Mouse (Mus musculus): ENCODE data around the gene Enkur.
"Not testable (repeated sequence)": the region's sequence is repeated elsewhere in the genome, so short reads cannot be mapped to it uniquely, and the experiment has no call there.

The Enkur gene

DNA sequence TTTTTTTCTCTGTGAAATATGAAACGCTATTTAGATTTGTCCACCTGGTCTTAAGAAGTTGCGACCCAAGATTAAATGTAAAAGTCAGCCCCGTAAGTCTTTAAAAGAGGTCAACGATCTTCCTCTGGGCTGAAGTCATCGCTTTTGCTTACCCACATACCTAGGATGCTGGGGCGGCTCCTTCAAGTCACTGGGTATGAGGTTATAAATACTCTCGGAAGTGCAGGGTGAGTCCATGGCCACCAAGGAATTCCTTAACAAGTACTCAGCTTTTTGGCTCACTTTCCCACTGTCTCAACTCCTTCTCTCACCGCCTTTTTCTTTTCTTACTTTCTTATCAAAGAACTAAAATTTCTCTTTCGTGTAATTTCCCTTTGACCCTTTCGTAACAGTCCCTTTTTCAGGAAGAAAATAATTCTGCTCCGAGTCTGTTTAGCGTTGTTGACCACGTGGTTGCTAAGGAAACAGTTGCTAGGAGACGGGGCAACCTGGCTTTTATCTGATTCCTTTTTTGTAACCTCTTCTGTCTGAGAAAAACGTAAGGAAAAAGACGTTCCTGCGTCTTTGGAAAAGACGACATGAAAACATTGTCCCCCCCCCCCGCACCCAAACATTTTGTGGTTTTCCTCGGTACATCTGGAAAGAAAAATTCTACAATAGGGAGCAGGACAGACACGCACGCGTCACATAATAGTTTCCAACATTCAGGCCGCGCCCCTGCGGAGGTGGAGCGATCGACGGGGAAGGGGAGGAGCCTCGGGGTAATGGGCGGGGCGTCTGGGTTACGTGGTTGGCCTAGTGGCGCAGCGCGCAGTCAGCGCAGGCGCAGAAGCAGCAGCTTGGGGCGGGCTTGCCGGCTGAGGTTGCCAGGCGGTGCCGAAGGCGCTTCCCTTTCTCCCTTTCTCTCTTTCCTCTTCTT, at the start of gene Enkur, which contains the start of gene Thnsl1:
Gene Enkur (minus strand): TSS at position 454 of the 919 bp plus-strand sequence.
Gene Thnsl1 (plus strand): TSS at position 813 of the 919 bp plus-strand sequence.
- in situ Hi-C loops (cut with MboI, MseI) = loop anchor here (5.0 to 25.0 kb wide), 2 partner anchors 238 to 1582 kb away; partner anchors contain the start of gene Arhgap21

DNA sequence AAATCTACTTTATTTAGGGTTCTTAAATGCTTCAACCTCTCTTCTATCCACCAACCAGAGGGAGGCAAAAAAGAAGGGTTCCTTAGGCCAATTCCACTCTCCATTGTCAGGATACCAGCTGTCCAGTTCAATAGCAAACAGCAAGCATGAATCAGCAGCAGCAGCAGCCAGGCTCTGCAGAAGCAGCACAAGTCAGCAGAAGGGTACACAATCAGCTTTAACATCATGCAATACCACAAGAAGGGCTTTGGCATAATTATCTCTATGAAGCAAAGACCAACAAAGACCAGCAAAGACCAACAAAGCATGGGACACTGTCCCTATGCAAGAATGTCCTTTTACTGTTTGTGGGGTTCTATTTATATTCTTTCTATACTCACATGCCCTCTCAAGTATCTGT, 49.1 kb upstream of the Enkur start:
- in situ Hi-C loops (cut with MboI, MseI) = no loop called here

DNA sequence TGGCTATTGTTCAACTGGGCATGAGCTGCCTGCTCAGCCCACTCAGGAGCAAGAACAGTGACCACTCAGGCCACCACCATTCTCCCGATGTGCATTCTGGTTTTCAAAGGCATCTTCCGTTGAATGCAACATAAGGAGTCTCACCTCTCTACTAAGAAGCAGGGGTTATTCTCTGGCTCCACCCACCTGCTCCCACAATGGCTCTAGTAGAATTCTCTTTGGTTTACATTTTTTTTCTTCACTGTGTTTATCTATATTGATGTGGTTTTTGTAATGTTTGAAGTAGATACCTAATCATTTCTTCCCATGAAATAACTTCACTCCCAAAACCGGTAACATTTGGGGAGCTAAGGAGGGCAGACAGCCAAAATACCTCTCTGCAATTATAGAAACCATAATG, 48.5 kb upstream of the Enkur start:
- in situ Hi-C loops (cut with MboI, MseI) = no loop called here

DNA sequence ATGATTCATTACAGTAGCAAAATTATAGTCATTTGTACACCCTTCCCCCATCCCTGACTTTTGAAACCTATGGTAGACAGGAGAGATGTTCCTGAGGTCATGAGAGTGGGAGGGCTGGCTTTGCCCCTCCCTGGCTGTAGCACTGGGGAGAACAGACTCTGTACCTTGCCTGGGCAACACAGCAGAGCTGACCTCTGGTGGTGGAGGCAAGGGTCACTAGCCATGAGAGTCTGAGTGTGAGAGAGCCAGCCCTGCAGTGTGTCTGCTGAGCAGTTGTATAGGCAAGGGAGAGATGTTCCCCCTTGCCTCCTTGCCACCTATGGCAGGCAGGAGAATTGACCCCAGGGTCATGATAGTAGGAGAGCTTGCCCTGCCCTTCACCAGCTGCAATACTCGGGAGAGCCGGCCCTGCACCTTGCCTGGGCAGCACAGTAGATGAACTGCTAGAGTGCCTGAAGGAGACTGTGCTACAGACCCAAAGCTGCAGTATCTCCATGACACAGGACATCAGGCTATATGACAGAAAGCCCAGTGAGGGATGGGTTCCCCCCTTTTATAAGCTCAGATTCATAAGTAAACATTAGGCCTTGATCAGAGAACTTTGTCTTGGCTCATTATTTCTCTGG, 40.4 kb upstream of the Enkur start:
- in situ Hi-C loops (cut with MboI, MseI) = no loop called here

DNA sequence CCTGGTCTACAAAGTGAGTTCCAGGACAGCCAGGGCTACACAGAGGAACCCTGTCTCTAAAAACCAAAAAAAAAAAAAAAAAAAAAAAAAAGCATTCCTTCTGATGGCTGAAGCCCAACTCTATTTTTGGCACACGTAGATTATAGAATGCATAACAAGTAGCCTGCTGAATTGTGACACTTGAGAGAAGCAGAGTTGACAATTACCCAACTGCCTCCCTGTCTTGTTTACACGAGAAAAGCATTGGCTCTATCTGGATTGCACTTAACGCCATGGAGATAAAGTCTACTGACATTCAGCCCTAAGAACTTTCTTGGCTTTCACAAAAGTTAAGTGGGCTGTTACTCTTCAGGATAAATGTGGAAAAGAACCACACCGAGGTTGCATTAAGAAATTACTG, 39.8 kb upstream of the Enkur start:
- in situ Hi-C loops (cut with MboI, MseI) = no loop called here

DNA sequence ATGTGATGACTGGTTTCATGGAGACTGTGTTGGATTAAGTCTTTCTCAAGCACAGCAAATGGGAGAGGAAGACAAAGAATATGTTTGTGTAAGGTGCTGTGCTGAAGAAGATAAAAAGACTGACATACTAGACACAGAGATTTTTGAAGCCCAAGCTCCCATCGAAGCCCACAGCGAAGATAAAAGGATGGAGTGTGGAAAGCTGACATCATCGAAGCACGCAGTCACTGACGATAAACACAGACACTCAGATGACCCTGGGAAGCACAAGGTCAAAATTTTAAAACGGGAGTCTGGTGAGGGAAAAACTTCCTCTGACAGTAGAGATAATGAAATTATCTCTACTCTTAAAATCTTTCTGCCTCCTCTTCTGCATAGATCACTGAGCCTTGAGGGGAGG, 38.9 kb upstream of the Enkur start:
- in situ Hi-C loops (cut with MboI, MseI) = not testable (repeated sequence)

DNA sequence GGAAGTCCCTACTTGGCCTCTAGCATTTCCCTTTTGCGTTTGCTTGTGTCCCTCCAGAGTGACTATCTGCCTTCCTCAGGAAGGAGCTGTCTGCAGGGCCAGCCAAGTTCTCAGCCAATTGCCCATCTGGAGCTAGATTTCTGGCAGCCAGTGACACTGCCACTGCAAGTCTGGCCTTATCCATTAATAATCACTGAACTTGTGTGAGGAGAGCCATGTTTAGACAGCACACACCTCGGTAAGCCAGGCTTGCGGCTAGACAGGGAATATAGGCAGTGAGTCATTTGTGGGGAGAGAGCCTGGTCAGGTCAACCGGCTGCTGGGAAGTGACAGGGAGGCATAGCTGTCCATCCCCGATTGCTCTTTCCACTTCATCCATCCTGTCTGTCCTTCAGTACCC, 31.7 kb upstream of the Enkur start:
- in situ Hi-C loops (cut with MboI, MseI) = loop anchor here (5.0 kb wide), 1 partner anchor 55 kb away; no protein-coding TSS in a partner anchor

DNA sequence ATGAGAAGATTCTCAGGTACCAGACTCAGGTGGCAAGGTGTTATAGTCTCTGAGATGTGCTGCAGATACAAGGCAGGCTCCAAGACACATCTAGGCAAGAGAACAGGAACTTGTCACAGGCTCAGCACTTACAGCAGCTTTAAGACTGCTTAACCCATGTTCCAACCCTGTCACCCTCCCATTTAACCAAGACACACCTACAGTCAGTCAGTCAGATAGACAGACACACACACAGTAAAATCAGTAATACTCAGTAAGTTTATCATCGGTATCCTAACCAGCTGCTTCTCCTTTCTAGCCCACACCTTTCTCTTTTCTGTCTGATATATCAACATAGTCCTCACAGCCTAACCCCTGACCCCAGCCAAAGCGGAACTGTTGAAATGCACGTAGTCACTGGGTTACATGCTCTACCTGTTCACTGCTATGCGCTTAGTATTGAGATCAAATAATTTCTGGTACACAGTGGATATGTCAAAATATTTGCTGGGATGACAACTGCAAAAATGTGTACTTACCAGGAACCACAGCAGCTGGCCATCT, 30.8 kb upstream of the Enkur start:
- in situ Hi-C loops (cut with MboI, MseI) = loop anchor here (5.0 kb wide), 1 partner anchor 54 kb away; no protein-coding TSS in a partner anchor

DNA sequence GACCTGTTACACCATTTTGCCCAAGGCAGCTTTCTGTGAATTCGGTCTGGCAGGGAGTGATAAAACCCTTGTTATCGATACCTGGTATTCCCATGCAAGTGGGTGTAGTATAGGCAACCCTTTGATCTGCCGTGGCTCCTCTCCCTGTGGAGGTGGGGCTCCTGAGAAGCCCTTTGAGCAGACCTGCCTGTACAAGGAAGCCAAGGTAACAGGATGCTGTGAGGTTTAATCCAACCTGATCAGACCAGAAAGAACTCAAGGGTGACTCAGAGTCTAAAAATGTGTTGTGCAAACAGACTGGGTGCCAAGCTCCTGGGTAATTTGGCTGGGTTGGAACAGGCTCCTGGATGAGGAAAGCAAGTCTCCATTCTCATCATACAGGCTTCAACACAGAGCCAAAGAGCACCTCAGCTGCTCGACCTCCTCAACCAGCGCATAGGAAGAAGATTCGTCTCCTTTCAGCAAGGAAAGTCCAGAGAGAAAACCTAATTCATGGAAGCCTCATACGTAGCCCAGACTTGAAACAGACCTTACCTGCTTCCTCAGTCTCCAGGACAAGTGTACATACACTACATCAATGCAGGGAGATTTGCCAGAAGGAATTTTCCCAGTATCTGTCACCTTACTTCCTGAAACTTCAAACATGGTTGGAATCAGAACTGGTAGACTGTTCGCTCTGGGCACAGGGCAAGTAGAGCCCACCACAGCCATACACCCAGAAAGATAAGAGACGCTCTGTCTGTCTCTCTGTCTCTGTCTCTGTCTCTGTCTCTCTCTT, 29.9 kb upstream of the Enkur start:
- in situ Hi-C loops (cut with MboI, MseI) = loop anchor here (5.0 kb wide), 1 partner anchor 53 kb away; no protein-coding TSS in a partner anchor

DNA sequence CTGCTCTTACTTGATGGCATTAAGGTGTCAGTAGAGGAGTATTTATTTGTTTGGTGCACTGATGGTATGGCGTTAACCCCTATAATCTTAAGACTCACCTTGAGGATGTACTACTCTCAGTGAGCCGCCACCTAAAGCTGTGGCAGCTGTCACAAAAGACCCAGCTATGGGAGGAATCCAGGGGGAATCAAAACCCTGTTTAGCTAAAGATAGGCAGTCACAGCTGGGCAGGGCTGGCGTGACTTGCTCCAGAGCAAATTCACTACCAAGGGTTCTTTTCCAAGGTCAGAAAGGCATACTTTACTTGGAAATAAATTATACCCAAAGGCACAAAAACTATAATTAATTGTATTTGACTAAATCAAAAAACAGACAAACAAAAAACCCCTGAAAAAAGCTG, 26.0 kb upstream of the Enkur start:
- in situ Hi-C loops (cut with MboI, MseI) = no loop called here

DNA sequence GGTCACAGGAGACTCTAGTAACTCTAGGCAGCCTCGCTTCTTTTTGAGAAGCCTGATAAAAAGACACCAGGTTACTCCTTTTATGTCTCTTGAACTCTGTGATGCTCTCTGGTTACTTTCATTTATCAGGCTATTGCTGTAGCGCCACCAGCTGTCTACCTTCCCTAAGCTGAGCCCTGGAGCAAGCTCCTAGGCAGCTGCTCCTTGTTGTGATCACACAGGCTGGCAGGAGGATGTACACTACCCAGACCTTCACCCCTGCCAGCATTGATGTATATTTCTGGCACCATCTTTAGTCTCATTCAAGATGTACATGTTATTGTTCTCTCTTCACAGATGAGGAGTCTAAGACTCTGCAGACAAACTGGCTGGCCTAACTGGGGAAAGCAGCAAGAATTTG, 25.1 kb upstream of the Enkur start:
- in situ Hi-C loops (cut with MboI, MseI) = no loop called here

DNA sequence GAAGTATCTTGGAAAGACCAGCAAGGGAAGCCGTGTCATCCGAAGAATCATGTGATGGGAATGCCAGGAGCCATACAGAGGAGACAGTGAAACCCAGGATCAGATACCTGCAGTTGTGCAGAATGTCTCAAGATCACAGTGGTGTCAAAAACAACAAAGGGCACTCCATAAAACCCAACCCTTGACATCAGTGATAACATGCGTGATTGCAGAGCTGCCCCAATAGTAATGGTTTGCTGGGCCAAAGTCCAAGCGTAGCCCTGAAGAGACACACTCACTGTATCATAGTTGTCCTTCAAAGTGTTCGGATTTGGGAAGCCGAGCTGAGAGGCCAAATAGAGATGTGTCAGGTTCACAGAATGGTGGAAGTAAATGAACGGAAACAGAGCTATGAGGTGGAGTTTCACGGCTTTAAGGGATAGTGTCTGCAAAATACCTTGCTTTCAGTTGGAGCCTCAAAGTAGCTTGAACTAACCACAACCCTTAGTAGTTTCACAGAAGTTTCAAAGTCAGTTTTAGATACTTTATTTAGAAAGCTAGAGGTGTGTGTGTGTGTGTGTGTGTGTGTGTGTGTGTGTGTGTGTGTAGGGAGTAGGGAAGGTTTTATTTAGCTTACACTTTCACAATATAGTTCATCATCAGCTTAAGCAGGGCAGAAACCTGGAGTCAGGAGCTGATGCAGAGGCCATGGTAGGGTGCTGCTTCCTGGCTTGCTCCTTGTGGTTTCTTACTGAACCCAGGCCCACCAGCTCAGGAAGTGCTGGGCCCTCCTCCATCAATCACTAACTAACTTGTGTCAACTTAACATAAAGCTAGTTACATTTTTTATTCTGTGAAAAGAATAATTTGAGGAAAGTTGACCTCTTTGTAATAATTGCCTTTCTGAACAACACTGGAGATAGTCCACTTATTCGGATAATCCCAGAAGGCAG, 17.6 kb upstream of the Enkur start:
- in situ Hi-C loops (cut with MboI, MseI) = loop anchor here (25.0 kb wide), 1 partner anchor 1565 kb away; no protein-coding TSS in a partner anchor

DNA sequence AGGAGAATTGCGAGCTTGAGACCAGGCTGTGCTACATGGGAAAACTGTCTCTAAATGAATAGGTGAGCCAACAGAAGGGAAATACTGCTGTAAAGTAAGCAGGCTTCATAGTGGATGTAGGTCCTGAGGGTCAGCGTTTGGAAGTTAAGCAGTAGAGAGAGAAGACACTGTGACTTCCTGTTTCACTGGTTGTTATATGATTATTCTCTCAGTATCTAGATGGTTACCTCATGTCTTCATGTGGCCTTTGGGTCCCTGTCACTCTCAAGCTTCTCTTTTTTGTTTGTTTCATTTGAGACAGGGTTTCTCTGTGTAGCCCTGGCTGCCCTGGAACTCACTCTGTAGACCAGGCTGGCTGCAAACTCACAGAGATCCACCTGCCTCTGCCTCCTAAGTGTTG, 10.1 kb upstream of the Enkur start:
- in situ Hi-C loops (cut with MboI, MseI) = loop anchor here (10.0 to 25.0 kb wide), 2 partner anchors 1560 to 1572 kb away; partner anchors contain the start of gene Otud1

DNA sequence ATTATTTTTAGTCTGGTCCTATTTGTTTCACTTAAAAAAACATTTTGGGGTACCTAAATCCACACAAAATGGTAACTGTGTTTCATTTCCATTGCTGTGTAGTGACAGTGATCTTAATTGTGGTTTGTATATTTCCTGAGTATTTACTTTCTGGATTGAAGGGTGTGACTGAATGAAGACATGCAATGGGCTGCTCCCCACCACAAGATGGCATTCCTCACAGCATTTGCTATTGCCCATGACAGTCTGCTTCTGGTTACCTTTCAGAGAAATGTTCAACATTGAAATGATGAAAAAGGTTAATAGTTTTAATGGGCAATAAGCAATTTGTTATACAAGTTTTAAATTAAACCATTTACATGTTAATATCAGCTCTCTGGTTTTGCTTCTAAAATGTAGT, 9.2 kb upstream of the Enkur start:
- in situ Hi-C loops (cut with MboI, MseI) = loop anchor here (10.0 to 25.0 kb wide), 2 partner anchors 1560 to 1573 kb away; partner anchors contain the start of gene Otud1

DNA sequence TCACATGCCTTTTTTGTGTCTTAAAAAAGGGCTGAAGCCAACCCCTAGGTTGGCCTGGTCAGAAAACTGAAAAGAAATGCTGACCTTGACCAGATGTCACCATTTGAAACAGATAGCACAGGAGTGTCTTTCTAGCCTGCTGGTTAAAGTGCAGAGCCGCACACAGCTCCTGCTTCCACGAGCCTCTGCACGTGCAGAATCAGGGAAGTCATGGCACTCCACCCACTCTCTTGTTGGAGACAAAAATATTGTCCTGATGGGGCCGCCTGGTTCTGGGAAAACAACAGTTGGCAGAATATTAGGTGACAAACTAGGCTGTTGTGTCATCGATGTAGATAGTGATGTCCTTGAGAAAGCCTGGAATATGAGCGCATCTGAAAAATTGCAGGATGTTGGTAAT, 6.2 kb upstream of the Enkur start:
- in situ Hi-C loops (cut with MboI, MseI) = loop anchor here (10.0 to 25.0 kb wide), 2 partner anchors 1557 to 1576 kb away; partner anchors contain the start of gene Otud1

DNA sequence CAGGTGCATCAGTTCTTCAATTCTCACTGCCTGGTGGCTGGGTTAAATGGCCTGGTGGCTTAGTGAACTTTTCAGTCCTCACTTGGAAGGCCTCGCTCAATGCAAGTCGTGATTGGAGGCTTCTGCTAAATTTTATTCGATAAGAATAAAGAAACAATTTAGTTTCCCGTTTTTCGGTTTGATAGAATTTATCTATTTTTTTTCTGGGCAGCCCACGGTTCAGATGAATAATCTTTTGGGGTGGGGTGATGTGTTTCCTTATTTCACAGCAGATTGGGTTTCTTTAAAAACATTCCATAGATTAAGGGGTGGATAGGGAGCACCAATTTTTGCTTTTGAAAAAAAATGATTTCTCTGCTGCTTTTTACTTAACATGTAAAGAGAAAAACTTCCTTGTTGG, 1.1 kb upstream of the Enkur start:
- in situ Hi-C loops (cut with MboI, MseI) = loop anchor here (5.0 to 25.0 kb wide), 2 partner anchors 239 to 1581 kb away; partner anchors contain the start of gene Arhgap21

DNA sequence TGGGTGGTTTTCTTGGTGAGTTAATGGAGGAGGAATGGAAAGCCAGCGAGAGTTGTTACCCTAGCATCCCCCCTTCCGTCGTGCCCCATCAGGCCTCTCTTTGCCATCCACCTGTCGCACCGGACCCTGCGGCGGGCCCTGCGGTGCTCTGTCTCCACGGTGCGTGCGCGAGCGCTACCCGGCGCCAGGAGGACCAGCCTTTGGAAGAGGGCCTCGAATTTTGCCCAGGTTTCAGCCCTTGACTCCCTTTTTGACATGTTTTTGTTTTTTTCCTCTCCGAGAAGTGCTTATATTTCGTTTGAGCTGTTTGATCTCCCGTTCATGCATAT, 630 bp upstream of the Enkur start:
- in situ Hi-C loops (cut with MboI, MseI) = loop anchor here (5.0 to 25.0 kb wide), 2 partner anchors 238 to 1582 kb away; partner anchors contain the start of gene Arhgap21

DNA sequence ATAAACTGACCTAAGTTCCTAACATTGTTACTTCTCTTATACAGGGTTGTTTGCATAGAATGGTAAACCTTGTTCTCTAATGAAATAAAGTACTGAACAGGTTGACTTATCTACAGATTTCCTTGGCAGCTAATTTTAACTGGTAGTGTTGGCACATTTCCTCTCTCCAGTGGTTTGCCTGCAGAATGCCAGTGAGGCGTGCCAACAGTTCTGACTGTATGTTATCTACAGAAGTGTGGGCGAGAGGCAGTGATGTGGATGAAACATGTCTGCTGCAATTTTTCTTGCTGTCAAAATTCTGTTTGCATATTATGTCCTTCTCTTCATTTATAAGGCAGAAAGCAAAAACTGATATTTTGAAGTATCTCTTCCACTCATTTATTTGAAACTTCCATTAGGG, 2.4 kb downstream of the Enkur start:
- in situ Hi-C loops (cut with MboI, MseI) = loop anchor here (25.0 kb wide), 1 partner anchor 1585 kb away; no protein-coding TSS in a partner anchor

DNA sequence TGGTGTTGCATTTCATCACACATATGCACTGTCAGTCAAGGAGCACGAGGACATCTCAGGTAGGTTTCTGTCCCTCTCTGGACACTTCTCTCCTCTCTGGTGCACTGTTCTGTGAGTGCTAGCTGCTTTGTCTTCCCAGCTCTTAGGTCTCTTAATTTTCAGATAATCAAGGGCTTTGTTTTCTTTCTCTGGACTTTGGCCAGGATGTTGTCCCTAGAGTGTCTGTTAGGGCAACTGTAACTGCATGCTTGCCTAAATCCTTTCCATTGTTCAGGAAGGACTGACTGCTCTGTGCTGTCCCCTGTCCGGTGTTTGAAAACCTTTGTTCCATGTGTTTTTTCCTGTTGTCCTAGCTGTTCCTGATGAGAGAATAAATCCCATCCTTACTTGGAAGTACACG, 6.1 kb downstream of the Enkur start:
- in situ Hi-C loops (cut with MboI, MseI) = loop anchor here (25.0 kb wide), 1 partner anchor 312 kb away; no protein-coding TSS in a partner anchor

DNA sequence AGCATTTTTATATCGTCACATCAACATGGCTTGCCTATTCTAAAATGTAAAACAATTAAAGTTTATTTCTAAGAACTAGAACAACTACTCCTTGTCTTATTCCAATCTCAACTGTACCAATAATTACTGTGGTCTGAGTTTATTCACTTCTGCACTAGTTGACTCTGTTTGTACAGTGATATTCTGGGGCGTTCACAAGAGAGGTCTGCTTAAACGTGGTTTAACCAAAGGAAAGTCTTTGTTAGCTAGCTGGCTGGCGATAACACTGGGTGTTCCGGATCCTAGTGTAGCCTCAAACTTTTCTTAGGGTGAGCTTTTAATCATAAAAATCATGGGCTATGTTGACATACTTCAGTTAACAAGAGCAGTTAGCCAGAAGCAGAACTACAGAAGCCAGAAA, 9.9 kb downstream of the Enkur start:
- in situ Hi-C loops (cut with MboI, MseI) = loop anchor here (25.0 kb wide), 1 partner anchor 308 kb away; no protein-coding TSS in a partner anchor
